Mouse (Mus musculus) hindbrain, embryonic 14.5 days (tissue): ENCODE results near the gene Nfatc4. TPM values are rescaled to one million over a fixed set of nuclear protein-coding genes. Genes with fewer than 3 reads are reported as not detected.

Experiments
- ATAC-seq: fragments of 200-750 bp; cut with Nextera tagmentation; 2 replicates; pipeline ENCODE4 v1.8.0; 2017; ENCODE audit warnings: moderate number of reproducible peaks, mild to moderate bottlenecking, moderate TSS enrichment, moderate library complexity; ENCODE audit not compliant: low FRiP score
- DNase-seq: peaks from one replicate; pipeline ENCODE4 v3.0.0-alpha.2; 2015; ENCODE audit warnings: low spot score
- H3K27ac ChIP-seq: fragments of 300-500 bp; sonication (generic); 2 replicates; pipeline ENCODE4 v1.5.1; 2014; ENCODE audit warnings: mild to moderate bottlenecking, moderate library complexity
- H3K27me3 ChIP-seq: fragments of 300-500 bp; sonication (generic); 2 replicates; pipeline ENCODE4 v1.6.1; 2014; ENCODE audit warnings: mild to moderate bottlenecking, low read length, mixed read lengths; ENCODE audit not compliant: control insufficient read depth, insufficient read depth
- H3K36me3 ChIP-seq: fragments of 300-500 bp; sonication (generic); replicated peaks from 2 replicates; pipeline ENCODE4 v1.6.1; 2014; ENCODE audit not compliant: control insufficient read depth, insufficient read depth
- H3K4me1 ChIP-seq: fragments of 300-500 bp; sonication (generic); replicated peaks from 2 replicates; pipeline ENCODE4 v1.6.1; 2014; ENCODE audit warnings: antibody characterized with exemption, low read length, mixed read lengths; ENCODE audit not compliant: control insufficient read depth, insufficient read depth
- H3K4me2 ChIP-seq: fragments of 300-500 bp; sonication (generic); replicated peaks from 2 replicates; pipeline ENCODE4 v1.6.1; 2014; ENCODE audit warnings: mild to moderate bottlenecking, moderate library complexity
- H3K4me3 ChIP-seq: fragments of 300-500 bp; sonication (generic); replicated peaks from 2 replicates; pipeline ENCODE4 v1.5.1; 2014; ENCODE audit warnings: mild to moderate bottlenecking, low read length
- H3K9ac ChIP-seq: fragments of 300-500 bp; sonication (generic); 2 replicates; pipeline ENCODE4 v1.6.1; 2014
- H3K9me3 ChIP-seq: fragments of 300-500 bp; sonication (generic); 2 replicates; pipeline ENCODE4 v1.6.1; 2016; ENCODE audit warnings: low read length; ENCODE audit not compliant: control insufficient read depth
- WGBS: fragments of 180-500 bp; shearing (Covaris S2); extraction: QIAGEN DNeasy Blood & Tissue Kit; methylation state at CpG from one replicate; pipeline ENCODE4 v1.1.7; 2014; 5-methylcytosine and 5-hydroxymethylcytosine counted together
- polyA plus RNA-seq: library from polyadenylated mRNA; unstranded; fragments of >200 nt; fragmentation: Nextera tagmentation; extraction: Ambion mirVana; gene quantifications from 2 replicates; pipeline ENCODE4 v1.2.1, GENCODE M21; 2014

Gene Nfatc4
- polyA plus RNA-seq, result 9.4 and 10.1 TPM in 2 replicates

DNA sequence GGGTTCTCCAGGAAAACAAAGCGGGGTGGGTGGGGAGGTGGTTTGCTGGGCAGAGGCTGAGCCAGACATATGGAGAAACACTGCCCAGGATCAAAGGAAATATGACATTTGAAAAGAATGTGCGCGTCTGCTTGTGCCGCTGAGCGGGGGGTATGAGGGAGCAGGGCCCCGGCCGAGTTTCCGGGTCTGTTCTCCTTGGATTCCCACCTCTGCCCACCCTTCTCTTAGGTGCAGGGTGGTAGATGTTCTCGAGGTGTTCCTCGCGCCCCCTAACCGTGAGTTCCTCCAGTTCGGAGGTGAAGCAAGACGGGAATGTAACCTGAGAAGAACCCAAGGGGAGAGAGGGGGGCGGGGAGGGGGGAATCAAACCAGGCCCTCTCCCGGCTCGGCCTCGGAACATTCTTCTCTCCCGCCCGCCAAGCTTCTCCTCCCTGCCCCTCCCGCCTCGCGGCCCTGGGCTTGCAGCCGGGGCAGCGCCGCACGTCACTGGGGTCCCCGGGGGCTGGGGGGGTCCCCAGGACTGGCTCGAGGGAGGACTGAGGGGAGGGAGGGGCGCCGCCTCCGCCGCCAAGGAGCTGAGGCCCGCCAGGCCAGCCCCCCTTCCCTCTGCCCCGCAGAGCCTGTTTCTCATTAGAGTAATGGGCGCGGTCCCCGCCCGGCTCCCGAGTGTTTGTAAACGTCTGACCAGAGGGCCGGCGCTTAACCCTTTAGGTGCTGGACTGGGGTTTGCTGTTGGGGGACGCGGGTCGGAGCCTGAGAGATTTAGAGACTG, at the start of gene Nfatc4:
Gene Nfatc4, plus strand, starts transcription at position 154 of the 772 bp plus-strand sequence.
- peaks cover 19% of the 10 kb centered on the region for H3K4me1 ChIP-seq
- ATAC-seq (peak; percentile 74), DNase-seq (peak; percentile 81)
- no peaks in the 10 kb centered on the region for H3K9me3 ChIP-seq
- H3K4me3 ChIP-seq, result peak within 1 kb of the TSS; percentile 43
- H3K36me3 ChIP-seq, result no peaks in the 10 kb centered on the region
- H3K27ac ChIP-seq, result peak within 1 kb of the TSS; percentile 76
- peak within 1 kb of the TSS; percentile 63 for H3K4me2 ChIP-seq
- under 1% methylated on average over 34 of the region's 46 CpGs for WGBS
- peak within 1 kb of the TSS; percentile 55 for H3K9ac ChIP-seq
- peaks cover 20% of the 10 kb centered on the region for H3K27me3 ChIP-seq

DNA sequence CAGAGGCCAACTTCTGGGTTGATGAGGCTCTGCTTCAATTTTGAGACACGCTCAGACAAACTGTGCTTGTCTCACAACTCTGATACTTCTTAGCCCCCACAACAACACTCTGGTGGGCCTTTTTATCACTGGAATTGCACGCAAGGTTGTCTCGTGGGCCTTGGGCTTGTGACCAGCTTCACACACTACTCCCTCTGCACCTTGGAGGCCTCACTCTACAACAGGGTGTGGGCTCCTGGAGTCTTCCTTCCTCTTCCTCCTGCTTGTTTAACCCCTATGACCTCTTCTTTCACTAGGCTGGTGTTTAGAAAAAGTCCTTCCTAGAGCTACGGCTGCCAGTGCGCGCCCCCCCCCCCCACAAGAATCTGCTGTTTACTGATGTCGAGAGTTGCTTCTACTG, 46.2 kb upstream of the Nfatc4 start:
- Histone ChIP-seq H3K4me1 (no peaks in the 10 kb centered on the region), H3K36me3 (no peaks in the 10 kb centered on the region), H3K9me3 (no peaks in the 10 kb centered on the region), H3K4me3 (no peak overlapping the region), H3K27ac (no peak overlapping the region), H3K4me2 (no peak overlapping the region), H3K9ac (no peak overlapping the region), H3K27me3 (peaks cover 4% of the 10 kb centered on the region; the same call in 1 of the 2 replicates)
- 71% methylated on average over 7 of the region's 7 CpGs for WGBS
- ATAC-seq, result no peak
- DNase-seq, result no peak

DNA sequence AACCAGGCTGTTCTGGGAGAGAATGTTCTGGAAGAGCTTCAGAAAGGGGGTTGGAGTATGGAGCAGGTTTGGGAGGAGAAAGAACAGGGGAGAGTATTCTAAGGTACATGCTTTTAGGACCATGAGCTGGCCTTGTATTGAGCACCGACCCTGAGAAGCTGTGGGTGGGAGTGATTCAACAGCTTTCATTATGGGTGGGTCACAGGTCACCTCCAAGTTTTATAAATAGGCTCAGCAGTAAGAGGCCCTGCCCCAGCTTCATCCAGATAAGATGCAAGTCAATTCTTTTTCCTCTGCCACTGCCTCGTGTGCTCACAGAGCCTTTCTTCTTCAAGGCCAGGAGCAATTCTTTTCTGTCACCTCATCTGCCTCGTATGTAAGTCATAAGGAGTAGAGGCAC, 45.8 kb upstream of the Nfatc4 start:
- Histone ChIP-seq H3K9ac (no peak overlapping the region), H3K27ac (no peak overlapping the region), H3K4me1 (no peaks in the 10 kb centered on the region), H3K36me3 (no peaks in the 10 kb centered on the region), H3K4me2 (no peak overlapping the region), H3K27me3 (peaks cover 9% of the 10 kb centered on the region), H3K4me3 (no peak overlapping the region), H3K9me3 (no peaks in the 10 kb centered on the region)
- 49% methylated on average over 3 of the region's 3 CpGs for WGBS
- ATAC-seq (no peak), DNase-seq (no peak)

DNA sequence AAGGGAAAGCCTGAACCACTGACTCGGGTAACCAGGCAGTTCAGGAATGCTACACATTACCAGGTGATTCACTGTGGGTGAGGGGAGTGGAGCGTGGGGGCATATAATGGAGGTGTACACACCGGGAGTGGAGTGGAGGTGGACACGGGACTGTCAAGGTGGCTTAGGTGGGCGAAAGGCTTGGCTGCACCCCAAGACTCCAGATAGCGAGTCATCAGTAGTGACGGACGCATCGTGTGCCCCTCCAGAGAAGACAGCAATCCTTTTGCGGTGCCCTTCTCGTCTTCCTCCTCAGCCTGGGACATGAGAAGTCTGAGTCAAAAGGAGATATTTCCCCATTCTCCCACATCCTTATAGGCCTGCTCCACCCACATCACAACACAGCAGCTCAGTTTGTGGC, 45.1 kb upstream of the Nfatc4 start:
- H3K36me3 ChIP-seq, result no peaks in the 10 kb centered on the region
- WGBS, result 91% methylated on average over 11 of the region's 11 CpGs
- no peaks in the 10 kb centered on the region for H3K4me1 ChIP-seq
- no peak overlapping the region for H3K27ac ChIP-seq
- no peak overlapping the region for H3K9ac ChIP-seq
- peaks cover 15% of the 10 kb centered on the region for H3K27me3 ChIP-seq
- no peak for DNase-seq
- no peak overlapping the region for H3K4me3 ChIP-seq
- H3K4me2 ChIP-seq, result no peak overlapping the region
- no peaks in the 10 kb centered on the region for H3K9me3 ChIP-seq
- ATAC-seq, result no peak

- DNase-seq, result no peak
- Histone ChIP-seq H3K27ac (no peak overlapping the region), H3K9ac (no peak overlapping the region), H3K9me3 (no peaks in the 10 kb centered on the region), H3K4me1 (peaks cover 4% of the 10 kb centered on the region; the same call in 1 of the 2 replicates), H3K36me3 (no peaks in the 10 kb centered on the region), H3K27me3 (peaks cover 24% of the 10 kb centered on the region), H3K4me2 (no peak overlapping the region), H3K4me3 (no peak overlapping the region)
- 93% methylated on average over 15 of the region's 15 CpGs for WGBS
- ATAC-seq, result no peak
These were observed 44.3 kb upstream of the Nfatc4 start for GRCm38 (mm10) chr14:55778686-55779085.

DNA sequence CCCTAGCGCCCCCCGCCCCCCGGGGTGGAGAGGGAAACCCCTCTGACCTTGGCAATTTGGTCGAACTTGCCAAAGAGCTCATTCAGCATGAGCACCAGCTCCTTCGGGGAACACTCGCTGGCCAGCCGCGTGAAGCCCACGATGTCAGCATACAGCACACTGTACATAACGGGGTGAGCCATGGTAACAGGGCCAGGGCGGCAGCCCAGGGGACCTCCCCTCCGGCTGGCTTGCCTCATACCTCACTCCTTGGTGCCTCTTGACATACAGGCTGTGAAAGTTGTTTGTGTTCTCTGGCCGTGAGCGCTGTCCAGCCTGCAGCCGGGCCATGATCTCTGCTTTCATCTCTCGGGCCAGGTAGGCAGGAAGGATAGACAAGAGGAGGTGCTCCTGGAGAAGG, 43.3 kb upstream of the Nfatc4 start:
- Histone ChIP-seq H3K4me3 (no peak overlapping the region), H3K27me3 (peaks cover 34% of the 10 kb centered on the region), H3K36me3 (no peaks in the 10 kb centered on the region), H3K9me3 (no peaks in the 10 kb centered on the region), H3K4me1 (peaks cover 4% of the 10 kb centered on the region; the same call in 1 of the 2 replicates), H3K9ac (no peak overlapping the region), H3K27ac (no peak overlapping the region), H3K4me2 (no peak overlapping the region)
- DNase-seq (no peak), ATAC-seq (no peak)
- 68% methylated on average over 16 of the region's 16 CpGs for WGBS

DNA sequence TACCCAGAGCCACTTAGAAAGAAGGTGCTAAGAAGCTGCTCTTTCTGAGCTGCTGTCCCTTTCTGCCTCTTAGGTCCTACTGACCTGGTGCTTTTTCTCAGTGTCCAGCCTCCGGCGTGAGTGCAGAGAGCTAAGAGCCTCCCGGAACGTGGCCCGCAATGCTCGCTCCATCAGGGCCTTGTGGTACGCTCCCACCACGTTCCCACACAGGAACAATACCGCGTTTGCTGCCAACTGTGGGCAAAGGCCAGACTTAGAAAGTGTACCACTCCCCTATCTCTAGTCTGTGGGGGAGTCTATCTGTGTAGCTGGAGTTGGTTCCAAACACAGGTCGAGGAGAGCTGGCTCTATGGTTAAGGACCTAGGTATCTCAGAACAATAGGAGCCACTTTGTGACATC, 42.2 kb upstream of the Nfatc4 start:
- Histone ChIP-seq H3K4me2 (0 out of 2 replicates have a peak overlapping the region, but pooled peaks have one; percentile 36), H3K4me1 (peaks cover 4% of the 10 kb centered on the region; the same call in 1 of the 2 replicates), H3K36me3 (no peaks in the 10 kb centered on the region), H3K9ac (no peak overlapping the region), H3K9me3 (no peaks in the 10 kb centered on the region), H3K4me3 (no peak overlapping the region), H3K27me3 (peaks cover 45% of the 10 kb centered on the region), H3K27ac (no peak overlapping the region)
- DNase-seq (no peak), ATAC-seq (0 out of 2 replicates have a peak, but pooled peaks have one; percentile 4)
- WGBS, result 85% methylated on average over 11 of the region's 11 CpGs

DNA sequence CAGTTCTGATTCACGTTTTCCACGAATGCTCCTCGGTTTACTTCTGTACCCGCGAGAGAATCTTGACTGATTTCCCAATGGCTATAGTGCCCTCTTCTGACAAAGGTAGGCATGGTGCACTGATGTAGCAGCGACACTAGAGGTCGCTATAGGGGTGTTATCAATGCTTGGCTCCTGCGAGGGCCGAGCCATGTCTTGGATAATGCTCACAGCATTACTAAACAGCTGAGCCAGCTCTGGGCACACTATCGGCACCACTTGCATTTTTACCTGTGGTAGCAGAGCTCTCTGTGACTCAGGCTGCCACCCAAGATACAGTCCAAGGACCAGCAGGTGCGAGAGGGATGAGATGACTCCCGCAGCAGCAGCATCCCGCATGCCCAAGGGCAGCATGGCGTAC, 41.6 kb upstream of the Nfatc4 start:
- DNase-seq, result peak; percentile 88
- ATAC-seq, result peak; percentile 78; the same call in 1 of the 2 replicates
- Histone ChIP-seq H3K27me3 (peaks cover 50% of the 10 kb centered on the region), H3K9me3 (no peaks in the 10 kb centered on the region), H3K4me3 (no peak overlapping the region; the same call in 1 of the 2 replicates), H3K9ac (no peak overlapping the region), H3K4me1 (peaks cover 4% of the 10 kb centered on the region; the same call in 1 of the 2 replicates), H3K36me3 (no peaks in the 10 kb centered on the region), H3K27ac (no peak overlapping the region), H3K4me2 (peak overlapping the region; percentile 36)
- WGBS, result 17% methylated on average over 14 of the region's 14 CpGs

GRCm38 (mm10) chr14:55782361-55782960, 40.5 kb upstream of the Nfatc4 start:
- DNase-seq (no peak), ATAC-seq (no peak)
- 56% methylated on average over 9 of the region's 9 CpGs for WGBS
- Histone ChIP-seq H3K27ac (no peak overlapping the region), H3K36me3 (no peaks in the 10 kb centered on the region), H3K9ac (no peak overlapping the region), H3K4me1 (peaks cover 4% of the 10 kb centered on the region; the same call in 1 of the 2 replicates), H3K4me2 (peak overlapping the region; percentile 46; the same call in 1 of the 2 replicates), H3K27me3 (peaks cover 62% of the 10 kb centered on the region), H3K9me3 (no peaks in the 10 kb centered on the region), H3K4me3 (0 out of 2 replicates have a peak overlapping the region, but pooled peaks have one; percentile 24)
